Mouse (Mus musculus) stomach, postnatal 0 days (tissue): ENCODE measurements around the gene Mrps7.

Experiments used
- CTCF ChIP-seq: IDR thresholded peaks from 2 replicates; pipeline ENCODE4 v1.5.1; 2016; ENCODE audit warnings: antibody characterized with exemption, low read depth, mild to moderate bottlenecking, moderate library complexity
- EP300 ChIP-seq: optimal IDR thresholded peaks from 2 replicates; pipeline ENCODE3; 2016; ENCODE audit warnings: antibody characterized with exemption

DNA sequence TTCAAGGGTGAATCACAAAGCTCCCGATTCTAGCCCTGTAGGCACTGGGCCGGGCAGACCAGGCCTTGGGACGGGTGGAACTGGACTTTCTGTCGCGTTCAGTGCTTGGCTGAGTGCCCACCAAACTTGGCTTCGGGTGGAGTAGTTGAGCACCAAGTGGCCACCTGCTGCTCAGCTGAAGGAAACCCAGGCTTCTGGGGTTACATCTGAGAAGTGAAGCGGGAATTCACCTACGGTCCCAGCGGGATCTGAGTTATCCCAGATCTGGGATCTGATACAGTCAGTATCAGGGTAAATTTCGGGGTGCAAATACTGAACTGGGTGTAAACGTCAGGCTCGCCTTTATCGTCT is 8.3 kb downstream of the Mrps7 start:
- no peak for TF ChIP-seq EP300
- peak; percentile 32 for TF ChIP-seq CTCF
